Mouse (Mus musculus) erythroid progenitor cell, adult 5-6 weeks (primary cell): ENCODE measurements around the gene Cabp7. TPM values are rescaled to one million over a fixed set of nuclear protein-coding genes. Genes with fewer than 3 reads are reported as not detected.
"Not testable (repeated sequence)": the region's sequence is repeated elsewhere in the genome, so short reads cannot be mapped to it uniquely, and the experiment has no call there.

Source experiments
- ATAC-seq: replicated peaks from 2 replicates; pipeline ENCODE4 v1.8.0; 2016; ENCODE audit warnings: moderate number of reproducible peaks, mild to moderate bottlenecking, moderate TSS enrichment, inconsistent platforms; ENCODE audit not compliant: poor library complexity, low FRiP score, severe bottlenecking
- total RNA-seq, 2 experiments: library from RNA; stranded (forward) in 1 of 2; stranded (reverse) in 1 of 2; fragments of 150-400 nt in 1 of 2; fragments of 186-747, 209-891 nt in 1 of 2; gene quantifications; 2 replicates each; pipeline versions ENCODE4 v1.2.3 to v1.2.4; 2015 to 2017; ENCODE audit warnings: low replicate concordance in 2 of 2

Gene Cabp7
- total RNA-seq, 2 experiments from 2014 or later: not detected

DNA sequence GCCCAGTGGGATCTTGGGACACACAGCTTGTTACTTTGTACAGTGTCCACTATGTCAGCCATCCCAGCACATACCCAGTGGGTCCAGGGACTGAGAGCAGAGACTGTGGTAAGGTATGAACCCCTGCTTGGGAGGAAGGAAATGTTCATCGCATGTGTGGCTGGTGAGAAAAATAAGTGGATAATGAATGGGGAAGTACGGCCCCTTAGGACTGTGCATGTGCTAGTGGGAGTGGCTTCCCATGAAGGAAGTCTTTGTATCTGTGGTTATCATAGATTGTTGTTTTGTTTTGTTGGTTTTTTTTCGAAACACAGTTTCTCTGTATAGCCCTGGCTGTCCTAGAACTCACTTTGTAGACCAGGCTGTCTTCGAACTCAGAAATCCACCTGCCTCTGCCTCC lies 31.9 kb downstream of the Cabp7 start:
- no peak for ATAC-seq

DNA sequence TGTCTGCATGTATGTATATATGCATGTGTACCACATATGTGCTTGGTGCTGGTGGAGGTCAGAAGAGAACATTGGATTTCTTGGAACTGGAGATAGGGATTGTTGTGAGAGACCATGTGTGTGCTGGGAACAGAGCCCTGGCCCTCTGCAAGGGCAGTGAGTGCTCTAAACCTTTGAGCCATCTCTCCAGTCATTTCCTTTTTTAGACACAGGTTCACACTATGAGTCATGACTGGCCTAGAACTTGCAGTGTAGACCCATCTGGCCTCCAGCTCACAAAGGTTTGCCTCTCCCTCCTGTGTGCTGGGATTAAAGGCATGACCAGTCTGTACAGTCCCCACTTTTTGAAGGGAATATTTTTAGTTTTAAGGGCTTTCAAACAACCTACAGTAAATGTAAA lies 33.8 kb downstream of the Cabp7 start:
- no peak for ATAC-seq

DNA sequence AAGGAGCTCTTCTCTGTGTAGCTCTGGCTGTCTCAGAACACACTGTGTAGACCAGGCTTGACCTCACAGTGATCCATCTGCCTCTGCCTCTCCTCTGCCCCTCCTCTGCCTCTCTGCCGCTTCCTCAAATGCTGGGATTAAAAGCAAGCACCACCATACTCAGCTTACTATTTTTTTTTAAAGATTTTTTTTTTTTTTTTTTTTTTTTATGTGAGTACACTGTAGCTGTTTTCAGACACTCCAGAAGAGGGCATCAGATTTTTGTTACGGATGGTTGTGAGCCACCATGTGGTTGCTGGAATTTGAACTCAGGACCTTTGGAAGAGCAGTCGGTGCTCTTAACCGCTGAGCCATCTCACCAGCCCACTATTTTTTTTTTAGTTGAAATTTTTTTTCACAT lies 36.4 kb downstream of the Cabp7 start:
- not testable (repeated sequence) for ATAC-seq

DNA sequence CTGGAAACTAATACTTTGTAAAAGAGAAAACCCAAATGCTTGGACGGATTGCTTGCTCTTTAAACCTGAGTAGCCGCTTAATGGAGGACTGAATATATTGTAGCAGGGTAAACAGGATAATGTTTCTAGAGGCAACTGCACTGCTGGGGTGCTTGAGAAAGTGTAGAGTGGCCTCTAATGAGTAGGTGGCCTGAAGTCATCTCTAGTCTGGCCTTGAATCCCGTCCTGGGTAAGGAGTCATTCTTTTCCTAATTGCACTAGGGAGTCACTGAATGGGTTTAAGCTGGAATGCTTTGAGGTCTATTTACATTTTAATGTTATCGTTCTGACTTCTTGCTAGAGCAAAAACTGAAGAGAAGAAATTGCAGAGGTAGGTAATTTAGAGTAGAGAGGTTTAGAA lies 41.4 kb downstream of the Cabp7 start:
- ATAC-seq: no peak

DNA sequence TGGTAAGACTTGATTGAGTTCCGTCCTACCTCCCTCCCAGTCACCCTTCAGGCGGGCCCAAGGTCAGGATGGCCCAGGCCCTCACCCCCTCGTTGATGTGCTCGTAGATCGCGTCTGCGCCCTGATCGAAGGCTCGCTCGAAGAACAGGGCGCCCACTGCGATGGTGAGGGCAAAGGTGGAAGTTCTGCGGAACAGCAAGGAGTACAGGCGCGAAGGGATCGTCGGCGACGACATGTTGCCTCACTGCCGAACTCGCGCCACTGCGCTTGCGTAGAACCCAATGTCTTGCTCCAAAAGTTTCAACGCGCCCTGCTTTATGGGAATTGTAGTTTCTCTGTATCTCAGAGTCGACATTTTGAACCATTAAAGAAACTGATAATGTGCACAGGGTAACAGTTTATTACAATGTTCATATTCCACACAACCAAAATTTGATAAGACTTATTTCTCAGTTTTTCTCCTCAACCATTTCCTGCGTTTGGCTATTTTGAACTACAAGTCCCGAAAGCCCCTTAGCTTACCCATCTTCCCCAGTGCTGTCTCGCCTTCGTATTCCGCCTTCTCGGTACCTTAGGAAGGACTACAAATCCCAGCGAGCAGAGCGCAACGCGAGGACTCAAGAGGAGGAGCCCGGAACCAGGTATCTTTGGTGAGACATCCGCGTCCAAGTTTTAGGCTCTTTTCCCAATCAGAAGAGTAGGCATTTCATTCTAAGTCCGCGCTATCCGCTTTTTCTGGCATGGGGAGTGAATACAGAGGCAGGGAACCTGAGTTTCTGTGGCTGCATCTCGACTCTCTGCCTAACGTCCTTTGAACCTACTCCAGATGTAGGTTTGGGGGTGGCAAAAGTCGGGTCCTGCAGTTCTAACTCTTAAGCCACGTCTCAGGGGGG lies 42.3 kb downstream of the Cabp7 start, which contains the start of the genes Uqcr10 and Zmat5:
Gene Uqcr10 (minus strand): TSS at position 271 of the 893 bp plus-strand sequence.
Gene Zmat5 (plus strand): TSS at position 607 of the 893 bp plus-strand sequence.
- ATAC-seq: peak; percentile 97

DNA sequence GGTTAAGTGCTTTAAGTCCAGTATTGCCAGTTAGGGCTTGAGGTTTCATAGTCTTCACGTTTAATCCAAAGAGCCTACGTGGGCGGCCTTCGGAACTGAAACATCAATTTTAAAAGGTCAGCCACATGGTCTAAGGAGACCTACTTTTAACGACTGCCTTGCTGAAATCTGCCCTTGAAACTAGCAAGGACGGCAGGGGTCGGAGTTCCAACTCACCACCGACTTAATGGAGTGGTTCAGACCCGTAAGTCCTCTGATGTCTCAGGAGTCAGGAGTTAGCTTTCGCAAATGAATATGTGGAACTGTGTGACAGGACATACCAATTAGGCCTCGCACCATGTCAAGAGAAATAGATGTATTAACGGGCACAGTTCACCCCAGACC lies 42.9 kb downstream of the Cabp7 start:
- ATAC-seq: peak; percentile 28

DNA sequence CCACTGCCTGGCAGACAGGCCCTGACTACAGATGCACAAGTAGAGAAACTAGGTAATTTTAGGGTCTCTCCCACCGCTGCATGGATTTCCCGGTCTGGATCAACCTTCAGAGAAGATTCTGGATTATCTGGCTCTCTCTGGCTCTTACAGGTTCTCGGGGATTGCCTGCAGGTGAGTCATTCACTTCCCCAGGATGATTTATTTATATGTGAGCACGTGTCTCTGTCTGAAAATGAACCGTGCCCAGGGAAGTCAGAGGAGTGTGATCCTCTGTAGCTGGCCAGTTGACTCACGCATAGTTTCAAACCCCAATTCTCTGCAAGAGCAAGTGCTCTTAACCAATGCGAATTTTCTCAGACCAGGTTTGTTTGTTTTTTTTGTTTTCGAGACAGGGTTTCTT lies 45.9 kb downstream of the Cabp7 start:
- ATAC-seq: no peak

DNA sequence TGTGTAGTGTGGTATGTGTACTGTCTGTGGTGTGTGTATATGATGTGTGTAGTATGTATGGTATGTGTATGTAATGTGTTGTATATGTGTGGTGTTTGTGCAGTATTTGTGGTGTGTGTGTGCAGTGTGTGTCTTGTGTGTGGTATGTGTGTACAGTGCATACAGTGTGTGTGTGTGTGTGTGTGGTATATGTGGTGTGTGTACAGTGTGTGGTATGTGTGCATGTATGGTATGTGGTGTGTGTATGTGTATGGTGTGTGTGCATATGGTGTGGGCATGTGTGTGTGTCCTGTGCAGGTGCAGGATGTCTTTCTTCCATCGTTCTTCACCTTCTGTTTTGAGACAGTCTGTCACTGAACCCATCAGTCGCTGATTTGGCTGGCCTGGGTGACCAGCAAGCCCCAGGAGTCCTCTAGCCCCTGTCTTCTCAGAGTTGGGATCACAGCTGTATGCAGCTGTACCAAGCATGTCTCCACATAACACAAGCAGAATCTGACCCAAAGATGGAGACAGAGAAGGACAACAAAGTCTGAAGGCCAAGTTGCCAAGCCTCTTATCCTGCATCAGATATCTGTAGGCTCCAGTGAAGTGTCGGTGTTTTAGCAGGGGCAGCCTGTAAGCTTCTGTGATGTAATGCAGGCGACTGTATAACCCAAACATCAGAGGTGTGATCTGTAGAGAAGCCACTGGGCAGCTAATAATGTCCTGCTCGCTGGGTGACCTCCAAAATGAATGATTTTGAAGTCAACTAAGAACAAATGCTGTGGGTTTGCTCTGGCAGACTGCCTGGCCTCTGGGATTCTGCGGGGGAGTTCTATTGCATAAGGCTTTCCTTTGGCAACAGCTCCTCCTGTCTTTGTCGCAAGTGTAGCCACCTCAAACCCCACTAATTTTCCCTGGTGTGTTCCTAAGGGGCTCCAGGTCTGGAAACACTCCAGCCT lies 49.3 kb downstream of the Cabp7 start:
- ATAC-seq: 0 out of 2 replicates have a peak, but pooled peaks have one; percentile 18

DNA sequence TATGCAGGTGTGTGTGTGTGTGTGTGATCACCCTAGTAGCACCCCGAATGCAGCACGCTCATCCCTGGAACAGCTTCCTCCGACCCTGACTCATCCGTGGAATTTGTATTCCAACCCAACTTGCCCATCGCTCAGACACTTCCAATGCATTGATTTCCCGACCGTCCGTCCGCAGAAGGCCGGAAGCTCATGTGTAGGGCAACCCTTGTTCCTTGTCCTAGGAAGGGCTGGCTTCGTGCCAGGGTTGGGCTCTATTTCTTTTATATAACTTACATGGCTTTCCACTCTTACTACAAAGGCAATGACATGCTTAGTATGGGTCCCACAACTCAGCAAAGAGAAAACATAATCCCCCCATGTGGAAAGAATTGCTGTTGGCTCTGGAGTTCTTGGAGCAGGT lies 54.4 kb downstream of the Cabp7 start:
- no peak for ATAC-seq

DNA sequence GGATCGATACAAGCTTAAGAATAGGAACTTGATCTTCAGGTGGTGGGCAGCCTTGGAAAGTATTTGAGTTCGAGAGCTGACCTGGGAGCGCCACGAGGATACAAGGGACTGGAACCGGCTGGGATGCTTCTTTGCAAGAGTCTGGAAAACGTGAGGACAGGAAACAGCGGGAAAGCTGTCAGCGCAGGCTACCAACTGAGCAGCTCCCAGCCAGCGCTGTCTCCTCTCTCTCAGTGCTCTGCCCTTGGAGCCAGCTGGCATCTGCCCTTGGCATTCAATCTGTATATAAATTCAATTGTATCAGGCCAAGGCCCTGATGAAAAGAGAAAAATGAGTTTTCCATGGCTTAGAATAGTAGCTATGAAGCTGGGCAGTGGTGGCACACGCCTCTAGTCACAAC lies 55.4 kb downstream of the Cabp7 start:
- no peak for ATAC-seq

DNA sequence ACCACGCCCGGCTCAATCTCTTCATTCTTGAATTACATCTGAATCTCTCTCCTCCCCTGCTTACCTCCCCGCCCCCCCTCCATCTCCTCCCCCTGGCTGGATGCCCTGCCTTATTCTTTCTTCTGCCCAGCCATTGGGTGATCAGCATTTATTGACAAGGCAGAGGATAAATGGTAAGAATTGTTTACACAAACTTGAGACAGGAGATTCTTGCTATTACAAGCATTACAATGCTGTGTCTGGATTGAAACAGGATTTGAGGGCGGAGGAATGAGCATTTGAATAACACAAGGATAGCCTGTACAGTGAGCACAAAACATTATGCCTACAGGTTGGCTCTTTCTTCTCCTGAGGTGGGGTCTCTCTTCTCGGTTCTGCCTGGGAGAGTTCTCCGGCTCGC lies 56.2 kb downstream of the Cabp7 start:
- ATAC-seq: no peak

DNA sequence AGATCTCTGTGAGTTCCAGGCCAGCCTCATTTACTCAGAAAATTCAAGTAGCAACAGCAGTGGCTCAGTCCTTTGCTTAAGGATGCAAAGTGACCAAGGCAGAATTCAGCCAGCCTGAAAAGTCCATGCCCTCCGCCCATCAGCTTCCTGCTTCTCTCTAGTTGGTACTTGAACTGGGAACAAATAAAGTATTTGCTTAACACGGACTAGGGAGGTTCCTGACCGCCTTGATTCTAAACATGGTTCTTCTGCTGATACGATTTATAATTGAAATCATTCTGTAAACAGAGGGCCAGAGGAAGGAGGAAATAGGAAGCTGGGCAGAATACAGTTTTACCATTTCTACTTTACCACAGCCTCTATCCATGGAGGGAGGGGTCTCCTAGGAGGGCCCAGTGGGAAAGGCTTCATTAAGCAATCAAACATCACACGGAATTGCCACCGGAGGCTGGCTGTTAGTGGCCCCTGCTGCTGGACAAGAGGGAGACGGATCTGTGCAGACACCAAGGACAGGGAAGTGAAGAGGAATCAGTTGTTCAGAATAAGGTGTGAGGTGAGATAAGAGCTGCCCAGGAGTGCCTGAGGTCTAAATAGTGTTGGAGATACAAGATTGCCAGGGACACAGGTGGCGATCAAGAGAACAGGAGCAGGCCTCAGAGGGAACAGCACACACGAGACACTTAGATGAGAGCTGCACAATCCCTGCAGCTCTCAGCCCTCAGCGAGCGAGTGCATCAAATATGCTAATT lies 57.8 kb downstream of the Cabp7 start:
- no peak for ATAC-seq

DNA sequence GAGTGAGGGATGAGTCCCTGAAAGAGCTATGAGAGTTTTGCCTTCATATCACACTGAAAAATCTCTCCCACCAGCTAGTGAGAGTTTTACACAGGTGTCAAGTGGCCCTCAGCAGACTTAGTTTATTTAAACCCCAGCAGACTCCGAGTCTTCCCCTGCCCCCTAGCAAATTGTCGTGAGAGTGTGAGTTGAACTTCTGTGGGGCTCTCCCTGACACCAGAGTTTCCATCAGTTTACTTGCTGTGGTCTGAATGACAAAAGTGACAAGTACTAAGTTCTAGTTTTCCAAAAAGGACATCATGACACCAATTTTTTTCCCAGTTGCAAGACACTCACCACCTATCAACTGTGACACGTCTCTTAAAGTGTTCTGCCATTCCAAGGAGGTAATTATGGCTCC lies 58.7 kb downstream of the Cabp7 start:
- no peak for ATAC-seq

DNA sequence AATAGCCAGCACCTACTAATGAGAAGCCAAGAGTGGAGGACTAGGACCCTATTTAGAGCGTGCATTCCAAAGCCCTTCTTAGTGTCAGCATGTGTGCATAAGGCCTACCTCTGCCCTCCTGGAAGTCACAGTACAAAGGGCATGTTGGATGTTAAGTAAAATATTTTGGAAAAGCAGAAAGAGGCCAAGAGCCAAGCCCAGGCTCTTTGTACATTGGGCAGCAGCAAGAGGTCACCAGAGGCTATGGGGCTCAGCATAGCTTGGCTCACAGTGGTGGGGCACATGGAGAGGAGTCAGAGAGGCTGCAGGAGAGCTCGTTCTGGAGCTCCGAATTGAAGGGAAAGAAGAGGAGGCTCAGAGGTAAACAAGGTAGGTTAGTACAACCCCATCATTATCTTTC lies 59.6 kb downstream of the Cabp7 start:
- ATAC-seq: no peak

Other genes starting within 250 kb of the Cabp7 start
- gene Mtmr3, start 151.9 kb downstream of the Cabp7 start, total RNA-seq (2015; ENCODE audit: low replicate concordance): 76.0 and 88.0 TPM in 2 replicates
- gene Mtmr3, start 151.9 kb downstream of the Cabp7 start, total RNA-seq (2017; ENCODE audit: low replicate concordance): 139 and 164 TPM in 2 replicates
- gene Gm11032, start 126.7 kb downstream of the Cabp7 start, total RNA-seq (2015; ENCODE audit: low replicate concordance): not detected in 2 replicates
- not detected in 2 replicates for gene Gm11032, start 126.7 kb downstream of the Cabp7 start, total RNA-seq (2017; ENCODE audit: low replicate concordance)
- gene Ascc2, start 109.0 kb downstream of the Cabp7 start, total RNA-seq (2015; ENCODE audit: low replicate concordance): 9.0 and 12.2 TPM in 2 replicates
- 5.1 and 5.3 TPM in 2 replicates for gene Ascc2, start 109.0 kb downstream of the Cabp7 start, total RNA-seq (2017; ENCODE audit: low replicate concordance)
- gene Uqcr10, start 42.4 kb downstream of the Cabp7 start, total RNA-seq (2015; ENCODE audit: low replicate concordance): 40.7 and 133 TPM in 2 replicates
- 19.2 and 25.0 TPM in 2 replicates for gene Uqcr10, start 42.4 kb downstream of the Cabp7 start, total RNA-seq (2017; ENCODE audit: low replicate concordance)
- gene Zmat5, start 42.1 kb downstream of the Cabp7 start, total RNA-seq (2015; ENCODE audit: low replicate concordance): 5.4 and 13.0 TPM in 2 replicates
- gene Zmat5, start 42.1 kb downstream of the Cabp7 start, total RNA-seq (2017; ENCODE audit: low replicate concordance): 6.3 TPM in 1 of 2 replicates, not detected in the other
- 7.2 and 7.5 TPM in 2 replicates for gene Nf2, start 102.8 kb upstream of the Cabp7 start, total RNA-seq (2015; ENCODE audit: low replicate concordance)
- gene Nf2, start 102.8 kb upstream of the Cabp7 start, total RNA-seq (2017; ENCODE audit: low replicate concordance): 18.2 and 19.0 TPM in 2 replicates
- not detected in 2 replicates for gene Nipsnap1, start 127.2 kb upstream of the Cabp7 start, total RNA-seq (2015; ENCODE audit: low replicate concordance)
- 1.3 and 12.7 TPM in 2 replicates for gene Nipsnap1, start 127.2 kb upstream of the Cabp7 start, total RNA-seq (2017; ENCODE audit: low replicate concordance)
- gene Thoc5, start 148.5 kb upstream of the Cabp7 start, total RNA-seq (2015; ENCODE audit: low replicate concordance): 3.6 and 4.6 TPM in 2 replicates
- 8.3 and 12.7 TPM in 2 replicates for gene Thoc5, start 148.5 kb upstream of the Cabp7 start, total RNA-seq (2017; ENCODE audit: low replicate concordance)
- gene Nefh, start 201.3 kb upstream of the Cabp7 start, total RNA-seq (2015; ENCODE audit: low replicate concordance): not detected in 2 replicates
- 0.39 and 0.98 TPM in 2 replicates for gene Nefh, start 201.3 kb upstream of the Cabp7 start, total RNA-seq (2017; ENCODE audit: low replicate concordance)
- 42.8 and 126 TPM in 2 replicates for gene Ap1b1, start 240.0 kb upstream of the Cabp7 start, total RNA-seq (2015; ENCODE audit: low replicate concordance)
- gene Ap1b1, start 240.0 kb upstream of the Cabp7 start, total RNA-seq (2017; ENCODE audit: low replicate concordance): 91.6 and 103 TPM in 2 replicates